Mouse (Mus musculus): Measurements from ENCODE around the gene Zbtb1. TPM values are rescaled to one million over a fixed set of nuclear protein-coding genes. Genes with fewer than 3 reads are reported as not detected.

Zbtb1 gene
- 7.2 and 7.9 TPM in 2 replicates for polyA plus RNA-seq (2016; fragmentation: Nextera tagmentation; extraction: Ambion mirVana)

DNA sequence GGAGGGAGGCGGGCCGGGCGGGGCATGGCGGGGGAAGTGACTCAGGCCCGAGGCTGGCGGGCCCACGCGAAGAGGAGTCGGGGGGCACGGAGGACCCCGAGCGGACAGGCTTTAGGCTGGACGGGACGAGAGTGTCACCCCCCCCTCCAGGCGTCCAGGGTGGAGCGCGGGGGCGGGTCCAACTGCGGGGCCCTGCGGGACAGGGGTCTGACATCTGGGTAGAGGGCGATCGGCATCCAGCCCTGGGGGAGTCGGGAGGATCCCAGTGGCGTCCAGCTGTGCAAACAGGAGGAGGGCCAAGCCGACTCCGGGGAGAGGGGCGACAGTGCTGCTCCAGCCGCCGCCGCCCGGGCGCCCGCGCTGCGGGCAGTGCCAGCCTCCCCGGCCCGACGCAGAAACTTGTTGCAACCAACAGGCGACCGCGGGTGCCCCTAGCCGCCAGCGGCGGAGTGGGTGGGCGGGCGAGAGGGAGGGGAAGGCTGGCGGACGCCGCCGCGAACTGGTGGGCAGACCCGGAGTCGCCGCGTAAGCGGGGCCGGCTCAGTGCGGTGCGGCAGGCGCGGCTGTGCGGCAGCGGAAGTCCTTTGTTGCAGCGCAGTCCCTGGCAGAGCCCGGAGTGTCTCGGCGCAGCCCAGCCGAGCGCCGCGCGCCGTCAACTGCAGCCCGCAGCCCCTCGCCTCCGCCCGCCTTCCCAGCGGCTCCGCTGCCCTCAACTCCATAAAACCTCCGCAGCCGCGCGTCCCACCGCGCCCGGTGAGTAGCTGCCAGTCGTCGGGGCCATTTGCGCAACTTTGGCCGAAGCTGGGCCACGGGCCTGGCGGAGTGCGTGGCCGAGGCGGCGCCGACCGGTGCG, at the start of gene Zbtb1:
TSS of gene Zbtb1 (plus strand) at position 289 of the 853 bp plus-strand sequence.
- peaks cover 61% of the 10 kb centered on the region for H3K4me1 ChIP-seq
- WGBS: under 1% methylated on average over 95 of the region's 99 CpGs
- H3K27ac ChIP-seq (replicated peaks): peak within 1 kb of the TSS; percentile 100
- no peaks in the 10 kb centered on the region for H3K27me3 ChIP-seq (ENCODE audit: low read depth, poor library complexity, severe bottlenecking)
- H3K36me3 ChIP-seq: no peaks in the 10 kb centered on the region
- H3K9me3 ChIP-seq (replicated peaks): no peaks in the 10 kb centered on the region
- DNase-seq (ENCODE audit: low spot score): peak; percentile 87
- H3K4me3 ChIP-seq: peak within 1 kb of the TSS; percentile 94

- WGBS: 2% methylated on average over 53 of the region's 53 CpGs
- peak; percentile 89 for DNase-seq (ENCODE audit: low spot score)
- H3K27ac ChIP-seq (replicated peaks): peak within 1 kb of the TSS; percentile 86
- H3K9me3 ChIP-seq (replicated peaks): no peaks in the 10 kb centered on the region
- H3K27me3 ChIP-seq (ENCODE audit: low read depth, poor library complexity, severe bottlenecking): peaks cover 14% of the 10 kb centered on the region
- H3K36me3 ChIP-seq: peaks cover 33% of the 10 kb centered on the region
- H3K4me1 ChIP-seq: peaks cover 14% of the 10 kb centered on the region
- H3K4me3 ChIP-seq: peak within 1 kb of the TSS; percentile 72
Measured at GRCm38 (mm10) chr12:76324679-76325431, 45.2 kb upstream of the Zbtb1 start, which contains the start of gene Akap5. TSS of gene Akap5 (plus strand) at chr12:76324891.

- no peak overlapping the region for H3K27ac ChIP-seq (replicated peaks)
- peaks cover 21% of the 10 kb centered on the region for H3K36me3 ChIP-seq
- peaks cover 14% of the 10 kb centered on the region for H3K27me3 ChIP-seq (ENCODE audit: low read depth, poor library complexity, severe bottlenecking)
- no peak overlapping the region for H3K4me3 ChIP-seq
- no peaks in the 10 kb centered on the region for H3K9me3 ChIP-seq (replicated peaks)
- no peak for DNase-seq (ENCODE audit: low spot score)
- peaks cover 14% of the 10 kb centered on the region for H3K4me1 ChIP-seq
- WGBS: 92% methylated on average over 23 of the region's 23 CpGs
Measured at GRCm38 (mm10) chr12:76326437-76327220, 43.4 kb upstream of the Zbtb1 start.

GRCm38 (mm10) chr12:76328567-76329354, 41.3 kb upstream of the Zbtb1 start:
- WGBS: 89% methylated on average over 6 of the region's 6 CpGs

GRCm38 (mm10) chr12:76333688-76334087, 36.4 kb upstream of the Zbtb1 start:
- H3K9me3 ChIP-seq (replicated peaks): no peaks in the 10 kb centered on the region
- no peaks in the 10 kb centered on the region for H3K27me3 ChIP-seq (ENCODE audit: low read depth, poor library complexity, severe bottlenecking)
- peaks cover 8% of the 10 kb centered on the region for H3K36me3 ChIP-seq
- no peak overlapping the region for H3K27ac ChIP-seq (replicated peaks)
- H3K4me3 ChIP-seq: no peak overlapping the region
- 88% methylated on average over 5 of the region's 5 CpGs for WGBS
- H3K4me1 ChIP-seq: no peaks in the 10 kb centered on the region
- no peak for DNase-seq (ENCODE audit: low spot score)

More at GRCm38 (mm10) chr12:76328567-76329354, 41.3 kb upstream of the Zbtb1 start:
- H3K27me3 ChIP-seq (ENCODE audit: low read depth, poor library complexity, severe bottlenecking): peaks cover 14% of the 10 kb centered on the region
- H3K9me3 ChIP-seq (replicated peaks): no peaks in the 10 kb centered on the region
- no peak overlapping the region for H3K27ac ChIP-seq (replicated peaks)
- DNase-seq (ENCODE audit: low spot score): no peak
- peaks cover 14% of the 10 kb centered on the region for H3K4me1 ChIP-seq
- peaks cover 20% of the 10 kb centered on the region for H3K36me3 ChIP-seq
- H3K4me3 ChIP-seq: no peak overlapping the region

- Histone ChIP-seq H3K36me3 (0 out of 2 replicates have a peak, but pooled peaks cover 6% of the 10 kb centered on the region), H3K27ac (replicated peaks) (no peak overlapping the region), H3K4me3 (no peak overlapping the region), H3K27me3 (ENCODE audit: low read depth, poor library complexity, severe bottlenecking) (no peaks in the 10 kb centered on the region), H3K9me3 (replicated peaks) (no peaks in the 10 kb centered on the region), H3K4me1 (no peaks in the 10 kb centered on the region)
- no peak for DNase-seq (ENCODE audit: low spot score)
- 87% methylated on average over 5 of the region's 5 CpGs for WGBS
Measured at GRCm38 (mm10) chr12:76335641-76336040, 34.4 kb upstream of the Zbtb1 start.

- Histone ChIP-seq H3K36me3 (0 out of 2 replicates have a peak, but pooled peaks cover under 1% of the 10 kb centered on the region), H3K9me3 (replicated peaks) (no peaks in the 10 kb centered on the region), H3K27me3 (ENCODE audit: low read depth, poor library complexity, severe bottlenecking) (no peaks in the 10 kb centered on the region), H3K4me3 (no peak overlapping the region), H3K27ac (replicated peaks) (no peak overlapping the region), H3K4me1 (no peaks in the 10 kb centered on the region)
- WGBS: 80% methylated on average over 17 of the region's 17 CpGs
- no peak for DNase-seq (ENCODE audit: low spot score)
Measured at GRCm38 (mm10) chr12:76336111-76336965, 33.7 kb upstream of the Zbtb1 start.

- no peak overlapping the region for H3K27ac ChIP-seq (replicated peaks)
- H3K36me3 ChIP-seq: peaks cover 10% of the 10 kb centered on the region
- no peak overlapping the region for H3K4me3 ChIP-seq
- WGBS: 11% methylated on average over 4 of the region's 4 CpGs
- DNase-seq (ENCODE audit: low spot score): no peak
- H3K4me1 ChIP-seq: no peaks in the 10 kb centered on the region
- no peaks in the 10 kb centered on the region for H3K9me3 ChIP-seq (replicated peaks)
- no peaks in the 10 kb centered on the region for H3K27me3 ChIP-seq (ENCODE audit: low read depth, poor library complexity, severe bottlenecking)
Measured at GRCm38 (mm10) chr12:76341080-76341479, 29.0 kb upstream of the Zbtb1 start.

DNA sequence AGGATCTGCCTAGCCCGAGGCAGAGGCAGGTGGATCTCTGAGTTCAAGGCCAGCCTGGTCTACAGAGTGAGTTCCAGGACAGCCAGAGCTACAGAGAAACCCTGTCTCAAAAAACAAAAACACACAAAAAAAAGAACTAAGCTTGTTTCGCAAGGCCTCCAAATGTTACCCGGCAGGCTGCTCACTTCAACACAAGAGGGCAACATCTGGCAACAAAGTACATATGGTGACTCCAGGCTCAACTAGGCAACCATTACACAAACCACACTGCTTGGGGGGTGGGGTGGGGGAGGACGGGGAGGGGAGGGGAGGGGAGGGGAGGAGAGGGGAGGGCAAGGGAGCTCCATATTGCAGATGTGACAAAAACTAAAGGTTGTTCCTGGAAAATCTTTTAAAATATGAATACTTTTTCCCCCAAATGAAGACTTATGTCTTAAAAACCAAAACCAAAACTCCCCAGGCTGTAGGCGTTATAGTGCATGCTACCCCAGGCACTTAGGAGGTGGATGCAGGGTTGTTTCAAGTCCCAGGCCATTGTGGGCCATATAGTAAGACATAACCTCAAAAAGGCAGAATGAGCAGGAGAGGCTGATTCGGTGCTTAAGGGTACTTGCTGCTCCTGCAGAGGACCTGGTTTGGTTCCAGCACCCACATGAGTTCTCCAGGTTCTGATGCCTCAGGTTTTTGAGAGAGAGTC, 24.2 kb upstream of the Zbtb1 start:
- Histone ChIP-seq H3K36me3 (peaks cover 50% of the 10 kb centered on the region), H3K9me3 (replicated peaks) (no peaks in the 10 kb centered on the region), H3K27me3 (ENCODE audit: low read depth, poor library complexity, severe bottlenecking) (no peaks in the 10 kb centered on the region), H3K4me3 (no peak overlapping the region), H3K27ac (replicated peaks) (no peak overlapping the region), H3K4me1 (no peaks in the 10 kb centered on the region)
- WGBS: 72% methylated on average over 6 of the region's 6 CpGs
- DNase-seq (ENCODE audit: low spot score): no peak

- Histone ChIP-seq H3K4me3 (no peak overlapping the region), H3K36me3 (peaks cover 77% of the 10 kb centered on the region), H3K27me3 (ENCODE audit: low read depth, poor library complexity, severe bottlenecking) (no peaks in the 10 kb centered on the region), H3K27ac (replicated peaks) (no peak overlapping the region), H3K9me3 (replicated peaks) (no peaks in the 10 kb centered on the region), H3K4me1 (no peaks in the 10 kb centered on the region)
- 87% methylated on average over 8 of the region's 8 CpGs for WGBS
- no peak for DNase-seq (ENCODE audit: low spot score)
Measured at GRCm38 (mm10) chr12:76349680-76350220, 20.3 kb upstream of the Zbtb1 start.

Measured in midbrain, embryonic 10.5 days (tissue).